Mouse (Mus musculus) inflammation-experienced regulatory T-cells, adult 6 months (primary cell): ENCODE measurements around the gene Cldn12. TPM values are rescaled to one million over a fixed set of nuclear protein-coding genes. Genes with fewer than 3 reads are reported as not detected.

ENCODE experiments used
- ATAC-seq: one replicate; pipeline ENCODE4 v1.8.0; 2017
- polyA plus RNA-seq, 3 experiments: library from polyadenylated mRNA; unstranded; fragments of 100-300 nt; shearing (Covaris generic); gene quantifications; one replicate each; pipeline ENCODE4 v1.2.1; 2017

Cldn12 gene
- 1 to 10 TPM; 2.3 to 2.8 (median 2.3) TPM for polyA plus RNA-seq

GRCm38 (mm10) chr5:5514196-5515076 lies at the start of gene Cldn12:
TSS of gene Cldn12 (minus strand) at chr5:5514958.
- ATAC-seq: peak; percentile 89

- no peak for ATAC-seq
These were observed 47.7 kb upstream of the Cldn12 start for GRCm38 (mm10) chr5:5562435-5562834.

- no peak for ATAC-seq
These were observed 46.4 kb upstream of the Cldn12 start for GRCm38 (mm10) chr5:5561041-5561706.

GRCm38 (mm10) chr5:5559798-5560197 lies 45.0 kb upstream of the Cldn12 start:
- peak; percentile 2 for ATAC-seq

GRCm38 (mm10) chr5:5559079-5559740 lies 44.5 kb upstream of the Cldn12 start, which contains the start of gene Gtpbp10:
TSS of gene Gtpbp10 (minus strand) at chr5:5559538.
- peak; percentile 96 for ATAC-seq

GRCm38 (mm10) chr5:5551110-5551509 lies 36.4 kb upstream of the Cldn12 start:
- no peak for ATAC-seq

GRCm38 (mm10) chr5:5540385-5540784 lies 25.6 kb upstream of the Cldn12 start:
- no peak for ATAC-seq

- ATAC-seq: no peak
These were observed 25.0 kb upstream of the Cldn12 start for GRCm38 (mm10) chr5:5539771-5540170.

- ATAC-seq: no peak
These were observed 21.4 kb upstream of the Cldn12 start for GRCm38 (mm10) chr5:5536131-5536530.

- no peak for ATAC-seq
These were observed 19.1 kb upstream of the Cldn12 start for GRCm38 (mm10) chr5:5533656-5534420.

- ATAC-seq: no peak
These were observed 653 bp upstream of the Cldn12 start for GRCm38 (mm10) chr5:5515411-5515810.

GRCm38 (mm10) chr5:5511401-5511800 lies 3.4 kb downstream of the Cldn12 start:
- ATAC-seq: no peak

GRCm38 (mm10) chr5:5510989-5511388 lies 3.8 kb downstream of the Cldn12 start:
- no peak for ATAC-seq

GRCm38 (mm10) chr5:5510304-5510887 lies 4.4 kb downstream of the Cldn12 start:
- no peak for ATAC-seq

GRCm38 (mm10) chr5:5508231-5508630 lies 6.5 kb downstream of the Cldn12 start:
- ATAC-seq: no peak

GRCm38 (mm10) chr5:5507701-5508225 lies 7.0 kb downstream of the Cldn12 start:
- no peak for ATAC-seq

- ATAC-seq: no peak
These were observed 10.3 kb downstream of the Cldn12 start for GRCm38 (mm10) chr5:5504456-5504855.

- no peak for ATAC-seq
These were observed 11.4 kb downstream of the Cldn12 start for GRCm38 (mm10) chr5:5503381-5503780.

GRCm38 (mm10) chr5:5501583-5501982 lies 13.2 kb downstream of the Cldn12 start:
- no peak for ATAC-seq

- no peak for ATAC-seq
These were observed 18.4 kb downstream of the Cldn12 start for GRCm38 (mm10) chr5:5496393-5496792.

- ATAC-seq: no peak
These were observed 19.7 kb downstream of the Cldn12 start for GRCm38 (mm10) chr5:5495042-5495441.
